Mouse (Mus musculus) left cerebral cortex, adult 8-10 months (tissue): ENCODE data around the gene Gm45208. TPM values are rescaled to one million over a fixed set of nuclear protein-coding genes. Genes with fewer than 3 reads are reported as not detected.
"Not testable (repeated sequence)": the region's sequence is repeated elsewhere in the genome, so short reads cannot be mapped to it uniquely, and the experiment has no call there.

Source experiments
- DNase-seq, 2 experiments: peaks; one replicate each; pipeline ENCODE4 v3.0.0; 2022; ENCODE audit warnings: low spot score in 2 of 2
- total RNA-seq, 4 experiments: library from RNA; stranded (reverse); gene quantifications; 2 replicates each; pipeline ENCODE4 v1.2.4; 2022

Gene Gm45208
- under 1 TPM in 1 of 4 experiments, not detected in 3; 0.74 TPM for total RNA-seq

GRCm38 (mm10) chrX:7721514-7722281 is at the start of gene Gm45208:
Gene Gm45208, plus strand, starts transcription at chrX:7722245.
- DNase-seq: peak in 1 of 2 experiments; percentile 63

- no peak for DNase-seq
Measured at GRCm38 (mm10) chrX:7672739-7673138, 49.3 kb upstream of the Gm45208 start.

GRCm38 (mm10) chrX:7673578-7674281 is 48.3 kb upstream of the Gm45208 start:
- DNase-seq: no peak

- no peak for DNase-seq
Measured at GRCm38 (mm10) chrX:7674284-7675000, 47.6 kb upstream of the Gm45208 start.

- no peak for DNase-seq
Measured at GRCm38 (mm10) chrX:7675001-7675380, 47.1 kb upstream of the Gm45208 start.

GRCm38 (mm10) chrX:7678986-7679385 is 43.1 kb upstream of the Gm45208 start:
- DNase-seq: no peak

GRCm38 (mm10) chrX:7679405-7680056 is 42.5 kb upstream of the Gm45208 start:
- DNase-seq: peak; percentile 72 to 75

GRCm38 (mm10) chrX:7680057-7680412 is 42.0 kb upstream of the Gm45208 start:
- no peak for DNase-seq

GRCm38 (mm10) chrX:7680864-7681263 is 41.2 kb upstream of the Gm45208 start, which contains the start of gene Magix:
Gene Magix, minus strand, starts transcription at chrX:7681251.
- no peak for DNase-seq

- DNase-seq: no peak
Measured at GRCm38 (mm10) chrX:7688321-7688720, 33.7 kb upstream of the Gm45208 start.

GRCm38 (mm10) chrX:7690486-7690885 is 31.6 kb upstream of the Gm45208 start:
- DNase-seq: no peak

- no peak for DNase-seq
Measured at GRCm38 (mm10) chrX:7692862-7693261, 29.2 kb upstream of the Gm45208 start.

GRCm38 (mm10) chrX:7696520-7696919 is 25.5 kb upstream of the Gm45208 start:
- no peak for DNase-seq

- peak; percentile 49 to 86 for DNase-seq
Measured at GRCm38 (mm10) chrX:7696954-7697381, 25.1 kb upstream of the Gm45208 start, which contains the start of gene Gpkow. Gene Gpkow, plus strand, starts transcription at chrX:7697131.

GRCm38 (mm10) chrX:7713764-7714134 is 8.3 kb upstream of the Gm45208 start:
- not testable (repeated sequence) for DNase-seq

- DNase-seq: peak; percentile 78 to 95
Measured at GRCm38 (mm10) chrX:7714135-7714899, 7.7 kb upstream of the Gm45208 start, which contains the start of gene Wdr45. Gene Wdr45, plus strand, starts transcription at chrX:7714333.

- not testable (repeated sequence) for DNase-seq
Measured at GRCm38 (mm10) chrX:7716058-7716457, 6.0 kb upstream of the Gm45208 start.

GRCm38 (mm10) chrX:7722282-7722611 is 202 bp downstream of the Gm45208 start:
- no peak for DNase-seq

- no peak for DNase-seq
Measured at GRCm38 (mm10) chrX:7722691-7723090, 646 bp downstream of the Gm45208 start.

- DNase-seq: no peak
Measured at GRCm38 (mm10) chrX:7724135-7724534, 2.1 kb downstream of the Gm45208 start.

- DNase-seq: no peak
Measured at GRCm38 (mm10) chrX:7725841-7726240, 3.8 kb downstream of the Gm45208 start.
